Mouse (Mus musculus): Measurements from ENCODE around the gene Resf1. TPM values are rescaled to one million over a fixed set of nuclear protein-coding genes. Genes with fewer than 3 reads are reported as not detected.
"Not testable (repeated sequence)": the region's sequence is repeated elsewhere in the genome, so short reads cannot be mapped to it uniquely, and the experiment has no call there.

The Resf1 gene
- polyA plus RNA-seq, 2 experiments = 5.0 to 23.6 TPM

GRCm38 (mm10) chr6:149280511-149280910, 28.7 kb upstream of the Resf1 start:
- Histone ChIP-seq H3K4me3 (ENCODE audit: insufficient read depth in 1 of 2, low read depth in 2 of 2, low read length in 2 of 2) (no peak overlapping the region), H3K4me1 (replicated peaks; ENCODE audit: control insufficient read depth in 2 of 2, insufficient read depth in 2 of 2, low read length in 1 of 2) (peaks cover 20 to 29% of the 10 kb centered on the region in 2 experiments), H3K4me2 (ENCODE audit: low read depth) (no peak overlapping the region), H3K27ac (no peak overlapping the region), H3K36me3 (replicated peaks; ENCODE audit: control insufficient read depth, insufficient read depth, low read depth) (no peaks in the 10 kb centered on the region), H3K27me3 (ENCODE audit: control insufficient read depth, insufficient read depth, low read length) (no peaks in the 10 kb centered on the region), H3K9ac (replicated peaks) (no peak overlapping the region), H3K9me3 (ENCODE audit: control insufficient read depth, low read length) (no peaks in the 10 kb centered on the region; the same call in 1 of the 2 replicates)
- ATAC-seq (ENCODE audit: insufficient read depth) (peak; percentile 36), DNase-seq (ENCODE audit: low read depth in 3 of 3, low spot score in 3 of 3) (peak in 1 of 3 experiments; percentile 37)
- TF ChIP-seq CTCF (IDR thresholded peaks at IDR 0.05; ENCODE audit: low read depth) (no peak), EP300 (IDR thresholded peaks at IDR 0.05; ENCODE audit: low read depth) (no peak)

- H3K36me3 ChIP-seq (replicated peaks; ENCODE audit: control insufficient read depth, insufficient read depth, low read depth); H3K9me3 ChIP-seq (ENCODE audit: control insufficient read depth, low read length); H3K4me2 ChIP-seq (ENCODE audit: low read depth); H3K9ac ChIP-seq (replicated peaks); H3K27ac ChIP-seq; H3K27me3 ChIP-seq (ENCODE audit: control insufficient read depth, insufficient read depth, low read length); H3K4me1 ChIP-seq (replicated peaks; ENCODE audit: control insufficient read depth in 2 of 2, insufficient read depth in 2 of 2, low read length in 1 of 2); ATAC-seq (ENCODE audit: insufficient read depth); DNase-seq (ENCODE audit: low read depth in 3 of 3, low spot score in 3 of 3); H3K4me3 ChIP-seq (ENCODE audit: insufficient read depth in 1 of 2, low read depth in 2 of 2, low read length in 2 of 2): not testable (repeated sequence)
- 77% methylated on average over 9 of the region's 9 CpGs for WGBS (ENCODE audit: insufficient replicate concordance)
Observed at GRCm38 (mm10) chr6:149288190-149288589, 21.0 kb upstream of the Resf1 start.

GRCm38 (mm10) chr6:149303231-149303630, 6.0 kb upstream of the Resf1 start:
- not testable (repeated sequence) for H3K27ac ChIP-seq; H3K9ac ChIP-seq (replicated peaks); H3K9me3 ChIP-seq (ENCODE audit: control insufficient read depth, low read length); H3K4me3 ChIP-seq (ENCODE audit: insufficient read depth in 1 of 2, low read depth in 2 of 2, low read length in 2 of 2); H3K4me1 ChIP-seq (replicated peaks; ENCODE audit: control insufficient read depth in 2 of 2, insufficient read depth in 2 of 2, low read length in 1 of 2); DNase-seq (ENCODE audit: low read depth in 3 of 3, low spot score in 3 of 3); ATAC-seq (ENCODE audit: insufficient read depth); H3K36me3 ChIP-seq (replicated peaks; ENCODE audit: control insufficient read depth, insufficient read depth, low read depth); H3K27me3 ChIP-seq (ENCODE audit: control insufficient read depth, insufficient read depth, low read length); H3K4me2 ChIP-seq (ENCODE audit: low read depth)

- TF ChIP-seq EP300 (IDR thresholded peaks at IDR 0.05; ENCODE audit: low read depth) = no peak
- TF ChIP-seq CTCF (IDR thresholded peaks at IDR 0.05; ENCODE audit: low read depth) = no peak
- Histone ChIP-seq H3K4me2 (ENCODE audit: low read depth) (no peak overlapping the region), H3K27ac (no peak overlapping the region), H3K27me3 (ENCODE audit: control insufficient read depth, insufficient read depth, low read length) (no peaks in the 10 kb centered on the region), H3K36me3 (replicated peaks; ENCODE audit: control insufficient read depth, insufficient read depth, low read depth) (peaks cover 2% of the 10 kb centered on the region), H3K4me3 (ENCODE audit: insufficient read depth in 1 of 2, low read depth in 2 of 2, low read length in 2 of 2) (no peak overlapping the region), H3K4me1 (replicated peaks; ENCODE audit: control insufficient read depth in 2 of 2, insufficient read depth in 2 of 2, low read length in 1 of 2) (peaks cover 19 to 23% of the 10 kb centered on the region in 2 experiments), H3K9me3 (ENCODE audit: control insufficient read depth, low read length) (peaks cover 8% of the 10 kb centered on the region), H3K9ac (replicated peaks) (no peak overlapping the region)
- ATAC-seq (ENCODE audit: insufficient read depth) (no peak), DNase-seq (ENCODE audit: low read depth in 3 of 3, low spot score in 3 of 3) (no peak)
- 62% methylated on average over 2 of the region's 2 CpGs for WGBS (ENCODE audit: insufficient replicate concordance)
Observed at GRCm38 (mm10) chr6:149307092-149307491, 2.1 kb upstream of the Resf1 start.

DNA sequence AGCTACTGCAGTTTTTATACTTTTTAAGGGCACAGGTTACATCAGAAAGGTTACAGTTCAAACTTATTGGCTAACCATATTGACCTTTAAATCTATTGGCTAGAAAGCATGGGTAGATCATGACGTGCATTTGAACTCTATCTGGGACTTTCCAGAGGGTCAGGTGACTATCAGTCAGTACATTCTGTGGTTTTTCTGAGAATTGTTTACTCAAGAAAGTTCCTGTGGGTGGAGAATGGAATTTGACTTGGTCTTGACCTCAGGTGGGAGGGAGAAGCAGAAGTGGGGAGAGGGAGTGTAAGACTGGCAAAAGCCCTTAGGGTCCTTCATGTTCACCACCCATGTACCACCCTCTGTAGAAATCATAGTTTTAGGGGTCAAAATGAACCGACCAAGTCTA, 1.4 kb upstream of the Resf1 start:
- Histone ChIP-seq H3K27me3 (ENCODE audit: control insufficient read depth, insufficient read depth, low read length) (no peaks in the 10 kb centered on the region), H3K4me1 (replicated peaks; ENCODE audit: control insufficient read depth in 2 of 2, insufficient read depth in 2 of 2, low read length in 1 of 2) (peaks cover 19 to 23% of the 10 kb centered on the region in 2 experiments), H3K9ac (replicated peaks) (no peak overlapping the region), H3K36me3 (replicated peaks; ENCODE audit: control insufficient read depth, insufficient read depth, low read depth) (peaks cover 2% of the 10 kb centered on the region), H3K9me3 (ENCODE audit: control insufficient read depth, low read length) (peaks cover 8% of the 10 kb centered on the region), H3K27ac (no peak overlapping the region), H3K4me3 (ENCODE audit: insufficient read depth in 1 of 2, low read depth in 2 of 2, low read length in 2 of 2) (no peak overlapping the region), H3K4me2 (ENCODE audit: low read depth) (no peak overlapping the region)
- DNase-seq (ENCODE audit: low read depth in 3 of 3, low spot score in 3 of 3) = peak in 1 of 3 experiments; percentile 61
- 0 out of 2 replicates have a peak, but pooled peaks have one; percentile 27 for TF ChIP-seq EP300 (IDR thresholded peaks at IDR 0.05; ENCODE audit: low read depth)
- no peak for TF ChIP-seq CTCF (IDR thresholded peaks at IDR 0.05; ENCODE audit: low read depth)
- no peak for ATAC-seq (ENCODE audit: insufficient read depth)
- WGBS (ENCODE audit: insufficient replicate concordance) = 24% methylated on average over 2 of the region's 2 CpGs

DNA sequence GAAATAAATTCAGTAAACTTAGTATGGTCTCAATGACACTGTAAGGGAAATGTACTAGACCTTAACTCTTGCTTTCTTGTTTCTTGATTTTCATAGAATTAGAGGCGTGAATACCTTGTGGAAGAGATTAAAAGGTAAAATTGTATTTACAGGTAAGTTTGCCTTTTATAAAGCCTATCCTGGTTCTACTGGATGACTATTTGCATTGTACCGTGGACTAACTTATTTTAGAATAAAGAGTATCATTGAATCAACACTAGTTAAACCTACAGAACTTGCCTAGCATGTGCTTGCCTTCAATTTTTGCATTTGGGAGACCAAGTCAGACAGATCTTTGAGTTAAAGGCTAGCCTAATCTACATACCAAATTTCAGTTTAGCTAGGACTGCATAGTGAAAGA, 1.0 kb downstream of the Resf1 start:
- Histone ChIP-seq H3K4me1 (replicated peaks; ENCODE audit: control insufficient read depth in 2 of 2, insufficient read depth in 2 of 2, low read length in 1 of 2) (peaks cover 19 to 26% of the 10 kb centered on the region in 2 experiments), H3K4me3 (ENCODE audit: insufficient read depth in 1 of 2, low read depth in 2 of 2, low read length in 2 of 2) (peak overlapping the region; percentile 87 to 95), H3K27ac (peak overlapping the region; percentile 92), H3K27me3 (ENCODE audit: control insufficient read depth, insufficient read depth, low read length) (no peaks in the 10 kb centered on the region), H3K4me2 (ENCODE audit: low read depth) (peak overlapping the region; percentile 66), H3K36me3 (replicated peaks; ENCODE audit: control insufficient read depth, insufficient read depth, low read depth) (peaks cover 5% of the 10 kb centered on the region), H3K9ac (replicated peaks) (peak overlapping the region; percentile 95), H3K9me3 (ENCODE audit: control insufficient read depth, low read length) (peaks cover 8% of the 10 kb centered on the region)
- TF ChIP-seq CTCF (IDR thresholded peaks at IDR 0.05; ENCODE audit: low read depth) (no peak), EP300 (IDR thresholded peaks at IDR 0.05; ENCODE audit: low read depth) (no peak)
- 44% methylated on average over 2 of the region's 2 CpGs for WGBS (ENCODE audit: insufficient replicate concordance)
- ATAC-seq (ENCODE audit: insufficient read depth) (no peak), DNase-seq (ENCODE audit: low read depth in 3 of 3, low spot score in 3 of 3) (no peak)
